Mouse (Mus musculus) MEL (cell line): ENCODE measurements around the gene Pgpep1. TPM values are rescaled to one million over a fixed set of nuclear protein-coding genes. Genes with fewer than 3 reads are reported as not detected.

Source experiments
- DNase-seq: peaks from one replicate; pipeline ENCODE4 v3.0.0; 2011; ENCODE audit warnings: low read depth, low spot score
- H3K27ac ChIP-seq: 2 replicates; pipeline ENCODE4 v1.5.1; 2012; ENCODE audit warnings: low read depth, mild to moderate bottlenecking, control low read depth, low read length, moderate library complexity; ENCODE audit not compliant: control insufficient read depth
- H3K27me3 ChIP-seq, 2 experiments: fragments of 150-350 bp in 1 of 2; sonication (generic) in 1 of 2; 2 replicates each; pipeline ENCODE4 v1.6.1; 2012; ENCODE audit warnings: low read length in 2 of 2, mild to moderate bottlenecking in 2 of 2, improper control_type of control experiment in 1 of 2, moderate library complexity in 1 of 2; ENCODE audit not compliant: insufficient read depth in 2 of 2, control insufficient read depth in 1 of 2
- H3K36me3 ChIP-seq, 2 experiments: 2 replicates each; pipeline ENCODE4 v1.6.1; 2012 to 2014; ENCODE audit warnings: low read length in 2 of 2, improper control_type of control experiment in 1 of 2, inconsistent platforms in 1 of 2, mild to moderate bottlenecking in 1 of 2; ENCODE audit not compliant: insufficient read depth in 2 of 2, control insufficient read depth in 1 of 2
- H3K4me1 ChIP-seq, 2 experiments: fragments of 150-350 bp in 1 of 2; sonication (generic) in 1 of 2; 2 replicates each; pipeline ENCODE4 v1.6.1; 2012; ENCODE audit warnings: low read length in 2 of 2, improper control_type of control experiment in 1 of 2, mild to moderate bottlenecking in 1 of 2; ENCODE audit not compliant: insufficient read depth in 2 of 2, control insufficient read depth in 1 of 2
- H3K4me3 ChIP-seq, 2 experiments: fragments of 150-350 bp in 1 of 2; sonication (generic) in 1 of 2; 2 replicates each; pipeline ENCODE4 v1.5.1; 2012; ENCODE audit warnings: low read depth in 2 of 2, low read length in 2 of 2, mild to moderate bottlenecking in 2 of 2, moderate library complexity in 2 of 2, control low read depth in 1 of 2, improper control_type of control experiment in 1 of 2; ENCODE audit not compliant: control insufficient read depth in 1 of 2, insufficient read depth in 1 of 2
- H3K79me2 ChIP-seq: 2 replicates; pipeline ENCODE4 v1.6.1; 2012; ENCODE audit warnings: mild to moderate bottlenecking, low read length, moderate library complexity; ENCODE audit not compliant: control insufficient read depth, poor library complexity, insufficient read depth
- H3K9ac ChIP-seq: 2 replicates; pipeline ENCODE4 v1.6.1; 2012; ENCODE audit warnings: low read depth, mild to moderate bottlenecking, control low read depth, low read length, moderate library complexity; ENCODE audit not compliant: control insufficient read depth, poor library complexity, severe bottlenecking
- H3K9me3 ChIP-seq: fragments of 150-350 bp; sonication (generic); replicated peaks from 2 replicates; pipeline ENCODE4 v1.6.1; 2012; ENCODE audit warnings: mild to moderate bottlenecking, low read length, improper control_type of control experiment, moderate library complexity; ENCODE audit not compliant: insufficient read depth
- CTCF ChIP-seq, 3 experiments: IDR thresholded peaks in 2 of 3; conservative IDR thresholded peaks in 1 of 3; 2 replicates each; pipeline ENCODE4 v1.5.1; 2011 to 2012; ENCODE audit warnings: low read length in 3 of 3, low read depth in 2 of 3, mild to moderate bottlenecking in 2 of 3, improper control_type of control experiment in 1 of 3, inconsistent platforms in 1 of 3, mixed read lengths in 1 of 3, moderate library complexity in 1 of 3; ENCODE audit not compliant: control insufficient read depth in 1 of 3, insufficient read depth in 1 of 3, poor library complexity in 1 of 3, severe bottlenecking in 1 of 3
- ELF1 ChIP-seq: IDR thresholded peaks from 2 replicates; pipeline ENCODE4 v1.6.1; 2014; ENCODE audit warnings: low read depth, mild to moderate bottlenecking, inconsistent platforms, low read length, improper control_type of control experiment, moderate library complexity
- EP300 ChIP-seq, 2 experiments: IDR thresholded peaks; 2 replicates each; pipeline ENCODE4 v1.6.1; 2011; ENCODE audit warnings: improper control_type of control experiment in 2 of 2, low read length in 2 of 2, low read depth in 1 of 2, mild to moderate bottlenecking in 1 of 2
- ETS1 ChIP-seq: IDR thresholded peaks from 2 replicates; pipeline ENCODE4 v1.6.1; 2012; ENCODE audit warnings: low read depth, mild to moderate bottlenecking, inconsistent platforms, low read length, improper control_type of control experiment, moderate library complexity
- HCFC1 ChIP-seq: IDR thresholded peaks from 2 replicates; pipeline ENCODE4 v1.6.1; 2012; ENCODE audit warnings: low read depth, mild to moderate bottlenecking, inconsistent platforms, low read length, improper control_type of control experiment, moderate library complexity
- JUND ChIP-seq: IDR thresholded peaks from 2 replicates; pipeline ENCODE4 v1.6.1; 2011; ENCODE audit warnings: low read depth, mild to moderate bottlenecking, improper control_type of control experiment, low read length
- MAX ChIP-seq: IDR thresholded peaks from 2 replicates; pipeline ENCODE4 v1.6.1; 2011; ENCODE audit warnings: low read length, improper control_type of control experiment
- MYC ChIP-seq: IDR thresholded peaks from 2 replicates; pipeline ENCODE4 v1.6.1; 2011; ENCODE audit warnings: low read depth, mild to moderate bottlenecking, low read length, improper control_type of control experiment, moderate library complexity
- POLR2A ChIP-seq, 2 experiments: IDR thresholded peaks; 2 replicates each; pipeline ENCODE4 v1.6.1; 2011 to 2012; ENCODE audit warnings: low read length in 2 of 2, mild to moderate bottlenecking in 2 of 2, control low read depth in 1 of 2, improper control_type of control experiment in 1 of 2, low read depth in 1 of 2, moderate library complexity in 1 of 2; ENCODE audit not compliant: control insufficient read depth in 1 of 2, insufficient read depth in 1 of 2, poor library complexity in 1 of 2
- POLR2AphosphoS2 ChIP-seq: IDR thresholded peaks from 2 replicates; pipeline ENCODE4 v1.6.1; 2011; ENCODE audit warnings: low read length, improper control_type of control experiment
- RCOR1 ChIP-seq: IDR thresholded peaks from 2 replicates; pipeline ENCODE4 v1.6.1; 2012; ENCODE audit warnings: low read depth, mild to moderate bottlenecking, inconsistent platforms, low read length, improper control_type of control experiment
- SIN3A ChIP-seq: IDR thresholded peaks from 2 replicates; pipeline ENCODE4 v1.6.1; 2012; ENCODE audit warnings: low read length, improper control_type of control experiment, inconsistent platforms
- SMC3 ChIP-seq: IDR thresholded peaks from 2 replicates; pipeline ENCODE4 v1.6.1; 2011; ENCODE audit warnings: low read depth, low read length, improper control_type of control experiment
- UBTF ChIP-seq: IDR thresholded peaks from 2 replicates; pipeline ENCODE4 v1.6.1; 2012; ENCODE audit warnings: low read depth, mild to moderate bottlenecking, inconsistent platforms, low read length, improper control_type of control experiment, moderate library complexity, borderline replicate concordance; ENCODE audit not compliant: insufficient read depth
- USF1 ChIP-seq: IDR thresholded peaks from 2 replicates; pipeline ENCODE4 v1.6.1; 2014; ENCODE audit warnings: low read depth, mild to moderate bottlenecking, inconsistent platforms, low read length, improper control_type of control experiment, moderate library complexity
- polyA plus RNA-seq, 2 experiments: library from polyadenylated mRNA; stranded (reverse) in 1 of 2; unstranded in 1 of 2; fragments of >175 nt in 1 of 2; fragments of >200 nt in 1 of 2; gene quantifications; 2 replicates each; pipeline versions ENCODE4 v1.2.1 to v1.2.4; 2012; ENCODE audit warnings: low replicate concordance in 2 of 2, low read depth in 1 of 2; ENCODE audit not compliant: insufficient read length in 2 of 2, insufficient read depth in 1 of 2, missing spikeins in 1 of 2
- total RNA-seq: library from RNA; depleted of rRNA; stranded (reverse); fragments of 300-350 nt; gene quantifications from 2 replicates; pipeline ENCODE4 v1.2.3, GENCODE M21; 2012

Pgpep1 gene
- total and polyA plus RNA-seq, 3 experiments: 12.6 to 19.5 TPM; not detected in 1

- TF ChIP-seq CTCF (IDR thresholded peaks at IDR 0.05 in 2 of 3, conservative IDR thresholded peaks at IDR 0.05 in 1 of 3; ENCODE audit: control insufficient read depth in 1 of 3, insufficient read depth in 1 of 3, low read depth in 2 of 3, low read length in 3 of 3, poor library complexity in 1 of 3, severe bottlenecking in 1 of 3): no peak
- no peak for TF ChIP-seq POLR2AphosphoS2
- no peak for TF ChIP-seq ETS1
- TF ChIP-seq SIN3A: no peak
- TF ChIP-seq EP300 (IDR thresholded peaks at IDR 0.05; ENCODE audit: low read depth in 1 of 2, low read length in 2 of 2): no peak
- TF ChIP-seq UBTF: no peak
- TF ChIP-seq MYC: no peak
- no peak for TF ChIP-seq MAX
- TF ChIP-seq JUND: no peak
- TF ChIP-seq HCFC1: no peak
- no peak for TF ChIP-seq USF1
- no peak for TF ChIP-seq ELF1
- TF ChIP-seq POLR2A (IDR thresholded peaks at IDR 0.05; ENCODE audit: control insufficient read depth in 1 of 2, insufficient read depth in 1 of 2, low read depth in 1 of 2, low read length in 2 of 2, poor library complexity in 1 of 2): no peak
- no peak for TF ChIP-seq RCOR1
- Histone ChIP-seq H3K27ac (no peak overlapping the region), H3K9ac (no peak overlapping the region), H3K79me2 (no peaks in the 10 kb centered on the region; the same call in 1 of the 2 replicates), H3K4me1 (peaks cover 2 to 23% of the 10 kb centered on the region in 2 experiments; a peak in 3 of 4 replicates), H3K27me3 (no peaks in the 10 kb centered on the region), H3K9me3 (no peaks in the 10 kb centered on the region), H3K4me3 (no peak overlapping the region), H3K36me3 (peaks cover 0 to 2% of the 10 kb centered on the region in 2 experiments; a peak in 1 of 4 replicates)
- no peak for DNase-seq
Observed at GRCm38 (mm10) chr8:70627041-70627440, 33.1 kb downstream of the Pgpep1 start.

GRCm38 (mm10) chr8:70625104-70625503, 35.1 kb downstream of the Pgpep1 start:
- H3K4me3 ChIP-seq: no peak overlapping the region
- no peaks in the 10 kb centered on the region for H3K9me3 ChIP-seq
- peaks cover 7 to 23% of the 10 kb centered on the region in 2 experiments; a peak in 3 of 4 replicates for H3K4me1 ChIP-seq
- peaks cover 0 to 6% of the 10 kb centered on the region in 2 experiments; a peak in 2 of 4 replicates for H3K36me3 ChIP-seq
- no peak overlapping the region for H3K27ac ChIP-seq
- TF ChIP-seq CTCF (IDR thresholded peaks at IDR 0.05 in 2 of 3, conservative IDR thresholded peaks at IDR 0.05 in 1 of 3; ENCODE audit: control insufficient read depth in 1 of 3, insufficient read depth in 1 of 3, low read depth in 2 of 3, low read length in 3 of 3, poor library complexity in 1 of 3, severe bottlenecking in 1 of 3) (peak; percentile 33 to 39 (median 37); a peak in 4 of 6 replicates), SMC3 (peak; percentile 18), POLR2AphosphoS2 (no peak)
- peak; percentile 63 for DNase-seq
- H3K79me2 ChIP-seq: no peaks in the 10 kb centered on the region; the same call in 1 of the 2 replicates
- H3K9ac ChIP-seq: no peak overlapping the region
- H3K27me3 ChIP-seq: no peaks in the 10 kb centered on the region
